Mouse (Mus musculus): ENCODE data around the gene Lemd2. TPM values are rescaled to one million over a fixed set of nuclear protein-coding genes. Genes with fewer than 3 reads are reported as not detected.

Lemd2 gene
- total and polyA plus RNA-seq, 2 experiments from 2014 or later: 19.2 to 86.9 TPM

DNA sequence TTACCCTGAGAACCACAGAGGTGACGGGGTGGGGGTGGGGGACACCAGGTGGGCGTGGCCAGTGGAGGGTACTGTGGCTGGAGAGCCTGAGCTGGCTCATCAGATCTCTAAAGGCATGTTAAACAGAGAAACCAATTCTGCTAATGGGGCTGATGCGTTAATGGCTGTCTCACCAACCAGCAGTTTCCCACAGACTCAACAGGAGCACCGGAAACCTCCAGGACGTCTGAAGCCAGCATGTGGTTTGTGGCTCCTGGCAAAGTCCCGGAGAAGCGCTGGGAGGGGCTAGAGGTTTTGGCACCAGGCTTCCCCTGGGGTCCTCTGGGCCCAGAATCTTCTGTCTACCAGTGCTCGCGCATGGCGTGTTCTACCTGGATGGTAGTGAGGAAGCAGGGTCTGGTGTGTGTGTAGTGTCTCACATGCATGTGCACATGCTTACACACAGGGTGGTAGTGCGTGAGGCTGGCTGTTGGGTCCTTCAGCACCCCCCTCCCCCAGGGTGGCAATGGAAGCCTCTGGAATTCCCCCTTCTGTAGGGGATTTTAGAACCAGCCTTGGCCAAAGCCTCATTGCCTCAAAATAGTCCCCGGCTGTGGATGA lies 24.5 kb downstream of the Lemd2 start:
- no peak for ATAC-seq
- no peak for DNase-seq
- Histone ChIP-seq H3K9ac (no peak overlapping the region), H3K36me3 (ENCODE audit: insufficient read depth) (no peaks in the 10 kb centered on the region), H3K4me2 (ENCODE audit: low read depth) (no peak overlapping the region), H3K9me3 (ENCODE audit: low read length) (no peaks in the 10 kb centered on the region), H3K4me1 (ENCODE audit: insufficient read depth) (no peaks in the 10 kb centered on the region), H3K27ac (ENCODE audit: low read depth, low read length) (no peak overlapping the region), H3K4me3 (ENCODE audit: low read depth, low read length) (no peak overlapping the region), H3K27me3 (ENCODE audit: insufficient read depth, low read length) (no peaks in the 10 kb centered on the region)
- 65% methylated on average over 12 of the region's 12 CpGs for WGBS
- TF ChIP-seq CTCF (IDR thresholded peaks at IDR 0.05; ENCODE audit: low read depth): no peak

DNA sequence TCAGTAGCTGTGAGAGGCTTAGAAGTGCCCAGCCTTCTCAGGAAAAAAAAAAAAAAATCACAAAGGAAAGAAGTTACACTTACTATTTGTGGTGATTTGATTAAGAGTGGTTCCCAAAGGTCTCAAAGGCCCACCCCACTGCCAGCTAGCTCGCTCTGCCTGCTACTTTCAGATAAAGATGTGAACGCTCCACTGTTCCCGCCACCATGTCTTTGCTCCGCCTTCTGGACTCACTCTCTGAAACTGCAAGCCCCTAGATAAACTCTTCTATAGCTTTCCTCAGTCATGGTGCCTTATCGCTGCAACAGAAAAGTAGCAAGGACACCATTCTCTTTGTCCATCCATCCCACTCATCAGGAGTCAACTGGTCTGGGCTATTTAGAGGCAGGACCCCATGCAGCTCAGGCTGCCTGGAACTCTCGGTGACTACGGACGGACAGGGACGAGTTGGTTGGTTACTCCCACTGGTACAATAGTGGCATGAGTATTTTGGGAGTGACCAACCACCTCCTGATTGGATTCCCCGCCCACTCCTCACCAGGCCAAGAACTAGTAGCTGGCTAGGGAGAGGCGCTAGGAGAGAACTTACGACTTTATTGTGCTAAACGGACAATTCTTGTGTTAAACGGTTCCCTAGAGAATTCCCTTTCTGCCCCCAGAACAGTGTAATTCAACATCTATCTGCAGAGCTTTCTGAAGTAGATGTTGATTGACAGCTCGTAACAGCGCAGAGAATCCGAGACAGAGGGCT lies 25.7 kb downstream of the Lemd2 start:
- Histone ChIP-seq H3K9me3 (ENCODE audit: low read length) (no peaks in the 10 kb centered on the region), H3K4me1 (ENCODE audit: insufficient read depth) (no peaks in the 10 kb centered on the region), H3K4me3 (ENCODE audit: low read depth, low read length) (no peak overlapping the region), H3K27ac (ENCODE audit: low read depth, low read length) (no peak overlapping the region), H3K27me3 (ENCODE audit: insufficient read depth, low read length) (no peaks in the 10 kb centered on the region), H3K36me3 (ENCODE audit: insufficient read depth) (no peaks in the 10 kb centered on the region), H3K4me2 (ENCODE audit: low read depth) (no peak overlapping the region), H3K9ac (no peak overlapping the region)
- no peak for TF ChIP-seq CTCF (IDR thresholded peaks at IDR 0.05; ENCODE audit: low read depth)
- 90% methylated on average over 17 of the region's 17 CpGs for WGBS
- no peak for DNase-seq
- ATAC-seq: no peak

DNA sequence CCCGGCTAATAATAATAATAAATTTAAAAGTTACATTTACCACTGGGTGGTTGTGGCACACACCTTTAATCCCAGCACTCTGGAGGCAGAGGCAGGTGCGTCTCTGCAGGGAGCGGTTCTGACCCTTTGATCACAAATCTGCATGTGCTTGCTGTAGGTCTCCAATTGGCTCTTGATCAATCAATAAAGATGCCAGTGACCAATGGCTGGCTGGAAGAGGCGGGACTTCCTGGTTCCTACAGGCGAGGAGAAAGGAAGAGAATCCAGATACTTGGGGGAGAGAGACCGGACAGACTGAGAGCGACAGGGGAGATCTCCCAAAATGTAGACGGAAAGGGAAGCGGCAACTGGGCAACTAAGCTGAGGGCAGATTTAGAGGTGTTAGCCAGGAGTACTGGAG lies 26.2 kb downstream of the Lemd2 start:
- Histone ChIP-seq H3K4me3 (ENCODE audit: low read depth, low read length) (no peak overlapping the region), H3K36me3 (ENCODE audit: insufficient read depth) (no peaks in the 10 kb centered on the region), H3K9me3 (ENCODE audit: low read length) (no peaks in the 10 kb centered on the region), H3K4me1 (ENCODE audit: insufficient read depth) (no peaks in the 10 kb centered on the region), H3K27ac (ENCODE audit: low read depth, low read length) (no peak overlapping the region), H3K4me2 (ENCODE audit: low read depth) (no peak overlapping the region), H3K27me3 (ENCODE audit: insufficient read depth, low read length) (no peaks in the 10 kb centered on the region), H3K9ac (no peak overlapping the region)
- ATAC-seq: no peak
- 93% methylated on average over 9 of the region's 9 CpGs for WGBS
- no peak for DNase-seq
- TF ChIP-seq CTCF (IDR thresholded peaks at IDR 0.05; ENCODE audit: low read depth): no peak

DNA sequence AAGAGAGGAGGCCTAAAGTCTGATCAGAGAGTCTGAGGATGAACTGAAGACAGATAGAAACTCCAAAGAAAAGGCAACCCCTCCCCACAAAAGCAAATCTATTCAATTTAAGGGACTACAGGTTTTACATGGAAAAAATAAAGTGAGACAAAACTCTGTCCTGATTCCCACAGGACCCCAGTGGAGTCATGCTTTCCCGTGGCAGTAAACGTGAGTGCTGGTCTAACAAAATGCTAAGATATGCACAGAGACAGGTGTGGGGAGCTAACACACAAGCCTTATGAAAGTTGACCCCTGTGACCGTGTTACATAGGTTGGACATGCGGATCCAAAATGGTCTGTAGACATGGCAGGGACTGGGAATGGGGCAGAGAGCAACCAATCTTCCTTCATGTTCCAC lies 27.5 kb downstream of the Lemd2 start:
- ATAC-seq: no peak
- no peak for TF ChIP-seq CTCF (IDR thresholded peaks at IDR 0.05; ENCODE audit: low read depth)
- 93% methylated on average over 4 of the region's 4 CpGs for WGBS

DNA sequence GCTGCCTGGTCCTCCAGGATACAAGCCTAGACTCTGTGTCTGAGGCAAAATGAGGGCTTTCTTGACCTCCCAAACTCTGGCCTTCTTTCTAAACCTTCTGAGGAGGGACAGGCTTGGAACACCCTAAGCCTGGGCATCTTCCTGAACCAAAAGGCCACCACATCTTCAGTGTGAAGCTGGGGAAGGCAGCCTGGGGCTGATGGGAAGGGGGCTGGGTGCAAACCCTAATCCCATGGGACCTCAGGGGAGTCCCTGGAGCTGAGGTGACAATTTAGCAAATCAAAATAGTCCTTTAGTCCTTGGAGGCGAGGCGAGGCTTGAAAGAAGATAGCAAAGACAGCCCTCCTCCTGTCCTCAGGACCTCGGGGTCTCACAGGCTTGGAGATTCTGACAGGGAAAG lies 28.0 kb downstream of the Lemd2 start:
- ATAC-seq (no peak), DNase-seq (no peak)
- Histone ChIP-seq H3K36me3 (ENCODE audit: insufficient read depth) (no peaks in the 10 kb centered on the region), H3K4me3 (ENCODE audit: low read depth, low read length) (no peak overlapping the region), H3K4me1 (ENCODE audit: insufficient read depth) (no peaks in the 10 kb centered on the region), H3K9me3 (ENCODE audit: low read length) (no peaks in the 10 kb centered on the region), H3K27ac (ENCODE audit: low read depth, low read length) (no peak overlapping the region), H3K9ac (no peak overlapping the region), H3K4me2 (ENCODE audit: low read depth) (no peak overlapping the region), H3K27me3 (ENCODE audit: insufficient read depth, low read length) (no peaks in the 10 kb centered on the region)
- no peak for TF ChIP-seq CTCF (IDR thresholded peaks at IDR 0.05; ENCODE audit: low read depth)
- WGBS: 79% methylated on average over 3 of the region's 3 CpGs

More for the DNA sequence above, 27.5 kb downstream of the Lemd2 start:
- no peak for DNase-seq
- H3K27me3 ChIP-seq (ENCODE audit: insufficient read depth, low read length): no peaks in the 10 kb centered on the region
- H3K36me3 ChIP-seq (ENCODE audit: insufficient read depth): no peaks in the 10 kb centered on the region
- H3K27ac ChIP-seq (ENCODE audit: low read depth, low read length): no peak overlapping the region
- no peak overlapping the region for H3K4me2 ChIP-seq (ENCODE audit: low read depth)
- H3K9ac ChIP-seq: no peak overlapping the region
- H3K4me1 ChIP-seq (ENCODE audit: insufficient read depth): no peaks in the 10 kb centered on the region
- no peak overlapping the region for H3K4me3 ChIP-seq (ENCODE audit: low read depth, low read length)
- no peaks in the 10 kb centered on the region for H3K9me3 ChIP-seq (ENCODE audit: low read length)

DNA sequence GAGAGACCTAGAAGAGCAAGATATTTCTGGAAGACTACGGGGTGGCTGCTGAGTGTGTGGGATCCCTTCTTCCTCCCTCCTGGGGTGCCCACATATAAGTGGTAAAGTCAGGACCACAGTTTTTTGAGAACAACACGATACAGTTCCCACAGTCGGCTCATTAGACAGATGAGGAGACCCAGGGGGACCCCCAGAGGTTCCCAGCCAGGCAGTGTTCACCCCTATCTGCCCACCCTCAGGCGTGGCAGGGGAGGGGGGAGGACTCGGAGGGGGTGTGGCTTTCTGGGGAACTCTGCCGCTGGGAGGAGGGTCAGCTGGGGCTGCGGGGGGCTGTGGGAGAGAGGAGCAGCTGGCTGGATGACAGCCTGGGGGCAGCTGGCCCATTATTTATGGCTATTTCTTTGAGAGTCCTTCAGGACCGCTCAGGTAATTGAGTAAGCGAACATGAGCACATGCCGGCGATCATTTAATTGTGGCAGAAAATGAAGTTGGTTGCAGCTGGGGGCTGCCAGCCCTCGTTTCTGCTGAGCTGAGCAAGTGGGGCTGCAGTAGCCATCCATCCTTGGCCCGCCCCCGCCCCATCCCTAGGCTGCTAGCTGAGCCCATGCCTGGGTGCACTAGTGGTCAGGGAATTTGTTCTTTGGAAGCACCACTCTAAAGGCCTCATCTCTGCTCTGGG lies 28.9 kb downstream of the Lemd2 start:
- no peaks in the 10 kb centered on the region for H3K9me3 ChIP-seq (ENCODE audit: low read length)
- no peak overlapping the region for H3K27ac ChIP-seq (ENCODE audit: low read depth, low read length)
- H3K4me2 ChIP-seq (ENCODE audit: low read depth): no peak overlapping the region
- no peak overlapping the region for H3K9ac ChIP-seq
- no peaks in the 10 kb centered on the region for H3K4me1 ChIP-seq (ENCODE audit: insufficient read depth)
- no peaks in the 10 kb centered on the region for H3K36me3 ChIP-seq (ENCODE audit: insufficient read depth)
- DNase-seq: no peak
- no peaks in the 10 kb centered on the region for H3K27me3 ChIP-seq (ENCODE audit: insufficient read depth, low read length)
- no peak for ATAC-seq
- WGBS: 18% methylated on average over 14 of the region's 14 CpGs
- TF ChIP-seq CTCF (IDR thresholded peaks at IDR 0.05; ENCODE audit: low read depth): no peak
- H3K4me3 ChIP-seq (ENCODE audit: low read depth, low read length): no peak overlapping the region

DNA sequence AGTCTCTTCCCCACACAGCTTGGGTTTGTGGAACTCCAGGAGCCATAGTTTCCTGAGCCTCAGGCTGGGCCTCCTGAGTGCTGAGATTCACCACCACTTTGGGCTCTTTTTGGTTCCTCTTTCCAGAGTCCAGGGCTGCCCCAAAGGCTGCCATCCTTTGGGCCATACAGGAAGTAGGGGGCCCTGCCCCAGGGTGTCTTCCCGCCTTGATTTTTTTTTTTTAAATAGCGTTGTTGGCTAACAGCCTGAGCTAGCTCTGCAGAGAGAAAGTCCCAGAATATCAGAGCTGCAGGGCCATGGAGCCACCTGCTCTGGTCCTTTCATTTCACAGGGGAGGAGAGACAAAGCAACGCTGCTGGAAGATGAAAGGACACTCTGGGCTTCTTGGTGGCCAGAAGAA lies 30.6 kb downstream of the Lemd2 start:
- Histone ChIP-seq H3K4me2 (ENCODE audit: low read depth) (no peak overlapping the region), H3K9me3 (ENCODE audit: low read length) (no peaks in the 10 kb centered on the region), H3K9ac (no peak overlapping the region), H3K4me1 (ENCODE audit: insufficient read depth) (no peaks in the 10 kb centered on the region), H3K36me3 (ENCODE audit: insufficient read depth) (no peaks in the 10 kb centered on the region), H3K4me3 (ENCODE audit: low read depth, low read length) (no peak overlapping the region), H3K27me3 (ENCODE audit: insufficient read depth, low read length) (no peaks in the 10 kb centered on the region), H3K27ac (ENCODE audit: low read depth, low read length) (no peak overlapping the region)
- 58% methylated on average over 3 of the region's 3 CpGs for WGBS
- ATAC-seq: no peak
- no peak for DNase-seq
- no peak for TF ChIP-seq CTCF (IDR thresholded peaks at IDR 0.05; ENCODE audit: low read depth)
